Mouse (Mus musculus): ENCODE measurements around the gene Gtf2h2.

DNA sequence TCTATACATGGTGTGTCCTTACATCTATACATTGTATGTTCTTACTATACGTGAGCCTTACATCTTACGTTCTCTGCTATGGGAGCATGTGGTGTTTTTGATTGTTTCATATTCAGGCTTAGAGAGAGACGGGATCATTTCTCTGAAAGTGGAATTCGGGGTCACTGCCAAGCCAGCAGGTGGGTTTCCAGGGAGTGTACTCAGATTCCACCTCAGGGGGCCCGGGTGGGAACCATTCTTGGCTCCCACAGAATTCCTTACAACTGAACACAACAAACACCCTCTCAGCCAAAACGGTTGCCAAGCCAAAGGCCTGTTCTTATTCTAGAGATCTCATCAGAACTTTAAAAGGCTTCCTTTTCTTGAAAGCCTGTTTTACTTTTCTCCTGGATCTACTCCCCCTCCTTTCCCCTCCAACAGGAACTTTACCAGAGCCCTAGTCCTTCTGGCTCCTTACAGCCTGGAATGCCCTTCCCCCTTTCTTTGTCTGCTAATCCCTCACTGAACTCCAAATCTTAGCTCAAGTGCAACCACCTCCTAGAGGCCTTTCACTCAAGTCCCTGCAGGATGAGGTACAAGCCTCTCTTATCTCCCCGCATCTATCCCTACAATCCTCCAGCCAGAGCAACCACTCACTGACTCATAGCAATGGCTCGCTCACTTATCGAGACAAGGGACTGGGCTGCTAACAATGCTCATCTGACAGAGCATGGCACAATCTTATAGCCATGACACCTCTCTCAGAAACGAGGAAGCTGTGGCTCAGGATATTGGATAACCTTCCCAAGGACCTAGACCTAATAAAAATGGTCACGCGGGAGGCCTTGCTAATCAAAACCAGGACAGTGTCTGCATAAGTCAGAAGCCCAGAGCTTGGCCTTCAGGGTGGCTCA is 24.1 kb upstream of the Gtf2h2 start:
- TF ChIP-seq CTCF (IDR thresholded peaks at IDR 0.05; ENCODE audit: low read depth, low read length) (no peak), POLR2A (IDR thresholded peaks at IDR 0.05; ENCODE audit: extremely low read depth, insufficient read depth, low read length) (no peak)

Data from liver, adult 2 months (tissue).